Mouse (Mus musculus): ENCODE data around the gene Pabpc1l. TPM values are rescaled to one million over a fixed set of nuclear protein-coding genes. Genes with fewer than 3 reads are reported as not detected.

Pabpc1l gene
- total and polyA plus RNA-seq, 3 experiments: 0.32 to 0.90 (median 0.63) TPM

DNA sequence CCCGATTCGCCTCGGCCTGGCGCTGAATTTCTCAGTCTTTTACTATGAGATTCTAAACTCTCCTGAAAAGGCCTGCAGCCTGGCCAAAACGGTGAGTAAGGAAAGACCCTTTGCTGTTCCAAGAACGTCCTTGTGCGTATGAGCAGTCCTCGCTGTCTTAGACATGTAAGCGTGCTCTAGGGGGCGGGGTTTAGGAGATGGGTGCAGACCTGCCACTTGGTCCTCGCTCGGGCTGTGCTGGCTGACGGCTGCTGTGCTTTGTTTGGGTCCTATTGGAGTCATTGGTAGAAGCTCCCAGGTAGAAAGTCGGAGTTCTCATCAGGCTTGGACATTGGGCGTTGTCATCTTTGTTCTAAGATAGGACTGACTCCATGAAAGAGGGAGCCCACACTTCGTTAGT, 9.9 kb upstream of the Pabpc1l start:
- Histone ChIP-seq H3K4me1 (ENCODE audit: control insufficient read depth, insufficient read depth, low read length) (peaks cover 4% of the 10 kb centered on the region), H3K9ac (ENCODE audit: low read depth, low read length) (no peak overlapping the region), H3K27ac (no peak overlapping the region), H3K79me2 (replicated peaks; ENCODE audit: control insufficient read depth, insufficient read depth, low read length) (peaks cover 3% of the 10 kb centered on the region; the same call in 1 of the 2 replicates), H3K27me3 (ENCODE audit: control insufficient read depth, insufficient read depth, low read length) (no peaks in the 10 kb centered on the region), H3K36me3 (ENCODE audit: control insufficient read depth, insufficient read depth, low read length) (peaks cover 13% of the 10 kb centered on the region), H3K4me3 (no peak overlapping the region)
- WGBS: 90% methylated on average over 16 of the region's 16 CpGs
- no peak for DNase-seq
- intact Hi-C loops (cut with DNase I): no loop called here
- no peak for TF ChIP-seq POLR2A (IDR thresholded peaks at IDR 0.05; ENCODE audit: insufficient read depth, low read depth, low read length)

DNA sequence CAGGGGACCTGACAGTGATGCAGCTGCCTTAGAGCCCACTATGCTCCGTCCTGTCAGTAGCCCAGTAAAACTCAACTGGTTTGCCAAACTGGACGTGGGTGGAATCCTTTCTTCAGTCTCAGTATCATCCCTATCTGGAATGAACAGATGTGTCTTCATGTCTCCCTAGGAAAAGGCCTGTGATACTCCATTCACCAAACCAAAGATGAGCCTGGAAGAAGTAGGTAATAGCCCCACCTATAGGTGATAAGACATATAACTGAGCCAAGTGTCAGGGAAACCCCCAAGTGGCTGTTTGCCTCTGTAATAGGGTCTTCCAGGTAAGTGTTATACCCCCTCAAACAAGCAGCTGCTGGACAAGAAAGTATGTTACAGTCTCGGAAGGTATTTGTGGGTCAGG, 6.3 kb upstream of the Pabpc1l start:
- Histone ChIP-seq H3K27ac (no peak overlapping the region), H3K79me2 (replicated peaks; ENCODE audit: control insufficient read depth, insufficient read depth, low read length) (no peaks in the 10 kb centered on the region), H3K9ac (ENCODE audit: low read depth, low read length) (no peak overlapping the region), H3K4me3 (no peak overlapping the region), H3K27me3 (ENCODE audit: control insufficient read depth, insufficient read depth, low read length) (no peaks in the 10 kb centered on the region), H3K4me1 (ENCODE audit: control insufficient read depth, insufficient read depth, low read length) (no peaks in the 10 kb centered on the region), H3K36me3 (ENCODE audit: control insufficient read depth, insufficient read depth, low read length) (peaks cover 2% of the 10 kb centered on the region; the same call in 1 of the 2 replicates)
- TF ChIP-seq CTCF (IDR thresholded peaks at IDR 0.05) (peak; percentile 37), POLR2A (IDR thresholded peaks at IDR 0.05; ENCODE audit: insufficient read depth, low read depth, low read length) (no peak)
- no peak for DNase-seq
- intact Hi-C loops (cut with DNase I): no loop called here
- WGBS: 88% methylated on average over 3 of the region's 3 CpGs

- H3K9ac ChIP-seq (ENCODE audit: low read depth, low read length): no peak overlapping the region
Observed at GRCm38 (mm10) chr2:164019943-164020342, 5.3 kb upstream of the Pabpc1l start.

DNA sequence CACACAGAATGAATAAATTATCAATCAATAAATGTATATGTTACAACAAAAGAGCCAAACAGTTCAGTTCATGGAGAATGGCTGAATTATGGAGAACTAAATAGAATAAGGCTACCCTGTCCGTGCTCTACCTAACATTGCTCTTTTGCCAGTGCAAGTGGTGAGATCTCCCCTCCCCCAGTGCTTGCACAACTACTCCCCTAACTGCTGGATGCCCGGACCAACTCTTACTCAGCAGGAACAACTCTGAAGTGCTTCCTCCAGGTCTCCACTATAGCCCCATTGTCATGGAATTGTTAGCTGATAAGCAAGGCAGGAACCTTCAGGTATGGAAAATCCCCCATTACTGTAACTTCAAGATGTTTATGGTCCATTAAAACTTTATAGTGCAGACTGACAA, 3.1 kb upstream of the Pabpc1l start:
- no peaks in the 10 kb centered on the region for H3K79me2 ChIP-seq (replicated peaks; ENCODE audit: control insufficient read depth, insufficient read depth, low read length)
- no peaks in the 10 kb centered on the region for H3K27me3 ChIP-seq (ENCODE audit: control insufficient read depth, insufficient read depth, low read length)
- H3K36me3 ChIP-seq (ENCODE audit: control insufficient read depth, insufficient read depth, low read length): no peaks in the 10 kb centered on the region
- no peak for TF ChIP-seq EP300 (IDR thresholded peaks at IDR 0.05; ENCODE audit: insufficient read depth, low read depth, low read length)
- no peak for TF ChIP-seq CTCF (IDR thresholded peaks at IDR 0.05)
- no peak for TF ChIP-seq POLR2A (IDR thresholded peaks at IDR 0.05; ENCODE audit: insufficient read depth, low read depth, low read length)
- intact Hi-C loops (cut with DNase I): no loop called here
- no peak overlapping the region for H3K4me3 ChIP-seq
- H3K4me1 ChIP-seq (ENCODE audit: control insufficient read depth, insufficient read depth, low read length): no peaks in the 10 kb centered on the region
- no peak for DNase-seq
- 48% methylated on average over 2 of the region's 2 CpGs for WGBS
- H3K9ac ChIP-seq (ENCODE audit: low read depth, low read length): no peak overlapping the region
- H3K27ac ChIP-seq: no peak overlapping the region

More at GRCm38 (mm10) chr2:164019943-164020342, 5.3 kb upstream of the Pabpc1l start:
- Histone ChIP-seq H3K4me3 (no peak overlapping the region), H3K36me3 (ENCODE audit: control insufficient read depth, insufficient read depth, low read length) (no peaks in the 10 kb centered on the region), H3K27me3 (ENCODE audit: control insufficient read depth, insufficient read depth, low read length) (no peaks in the 10 kb centered on the region), H3K79me2 (replicated peaks; ENCODE audit: control insufficient read depth, insufficient read depth, low read length) (no peaks in the 10 kb centered on the region), H3K27ac (no peak overlapping the region), H3K4me1 (ENCODE audit: control insufficient read depth, insufficient read depth, low read length) (no peaks in the 10 kb centered on the region)
- intact Hi-C loops (cut with DNase I): no loop called here
- no peak for DNase-seq
- TF ChIP-seq EP300 (IDR thresholded peaks at IDR 0.05; ENCODE audit: insufficient read depth, low read depth, low read length) (no peak), CTCF (IDR thresholded peaks at IDR 0.05) (peak; percentile 31)
- 51% methylated on average over 4 of the region's 4 CpGs for WGBS

DNA sequence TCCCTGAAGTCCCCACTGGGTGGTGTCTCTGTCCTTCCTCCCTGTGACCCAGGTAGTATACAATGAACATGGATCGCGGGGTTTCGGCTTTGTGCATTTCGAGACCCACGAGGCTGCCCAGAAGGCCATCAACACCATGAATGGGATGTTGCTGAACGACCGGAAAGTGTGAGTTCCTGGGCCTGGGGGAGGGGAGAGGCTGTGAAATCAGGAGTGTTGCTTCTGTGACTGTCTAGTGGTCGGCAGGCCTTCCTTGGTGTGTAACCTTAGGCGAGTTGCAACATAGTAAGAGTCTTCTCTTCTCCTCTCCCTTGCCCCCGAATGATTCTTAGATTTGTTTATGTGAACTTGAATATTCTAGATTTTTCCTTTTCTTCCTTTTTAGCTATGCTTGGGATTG, 5.9 kb downstream of the Pabpc1l start:
- H3K4me1 ChIP-seq (ENCODE audit: control insufficient read depth, insufficient read depth, low read length): no peaks in the 10 kb centered on the region
- H3K27me3 ChIP-seq (ENCODE audit: control insufficient read depth, insufficient read depth, low read length): no peaks in the 10 kb centered on the region
- no peaks in the 10 kb centered on the region for H3K36me3 ChIP-seq (ENCODE audit: control insufficient read depth, insufficient read depth, low read length)
- DNase-seq: no peak
- H3K4me3 ChIP-seq: no peak overlapping the region
- intact Hi-C loops (cut with DNase I): no loop called here
- H3K9ac ChIP-seq (ENCODE audit: low read depth, low read length): no peak overlapping the region
- H3K79me2 ChIP-seq (replicated peaks; ENCODE audit: control insufficient read depth, insufficient read depth, low read length): no peaks in the 10 kb centered on the region
- H3K27ac ChIP-seq: no peak overlapping the region
- WGBS: 65% methylated on average over 10 of the region's 10 CpGs
- TF ChIP-seq EP300 (IDR thresholded peaks at IDR 0.05; ENCODE audit: insufficient read depth, low read depth, low read length): no peak
- no peak for TF ChIP-seq POLR2A (IDR thresholded peaks at IDR 0.05; ENCODE audit: insufficient read depth, low read depth, low read length)
- TF ChIP-seq CTCF (IDR thresholded peaks at IDR 0.05): no peak

GRCm38 (mm10) chr2:164032973-164033372, 7.7 kb downstream of the Pabpc1l start:
- DNase-seq: no peak
- Histone ChIP-seq H3K27ac (no peak overlapping the region), H3K4me3 (no peak overlapping the region), H3K9ac (ENCODE audit: low read depth, low read length) (no peak overlapping the region), H3K27me3 (ENCODE audit: control insufficient read depth, insufficient read depth, low read length) (no peaks in the 10 kb centered on the region), H3K4me1 (ENCODE audit: control insufficient read depth, insufficient read depth, low read length) (no peaks in the 10 kb centered on the region), H3K36me3 (ENCODE audit: control insufficient read depth, insufficient read depth, low read length) (no peaks in the 10 kb centered on the region), H3K79me2 (replicated peaks; ENCODE audit: control insufficient read depth, insufficient read depth, low read length) (no peaks in the 10 kb centered on the region)
- WGBS: 96% methylated on average over 3 of the region's 3 CpGs
- no peak for TF ChIP-seq POLR2A (IDR thresholded peaks at IDR 0.05; ENCODE audit: insufficient read depth, low read depth, low read length)
- TF ChIP-seq CTCF (IDR thresholded peaks at IDR 0.05): no peak
- TF ChIP-seq EP300 (IDR thresholded peaks at IDR 0.05; ENCODE audit: insufficient read depth, low read depth, low read length): no peak
- intact Hi-C loops (cut with DNase I): no loop called here

All from heart, adult 2 months (tissue).